Mouse (Mus musculus) right cerebral cortex, adult 18-20 months (tissue): Measurements from ENCODE around the gene Aldh4a1.
A peak's percentile ranks its signal among the peaks of the same experiment; 100 is the strongest.

Experiments
- DNase-seq: peaks from one replicate; pipeline ENCODE4 v3.0.0; 2022; ENCODE audit warnings: mixed read lengths

The Aldh4a1 gene

DNA sequence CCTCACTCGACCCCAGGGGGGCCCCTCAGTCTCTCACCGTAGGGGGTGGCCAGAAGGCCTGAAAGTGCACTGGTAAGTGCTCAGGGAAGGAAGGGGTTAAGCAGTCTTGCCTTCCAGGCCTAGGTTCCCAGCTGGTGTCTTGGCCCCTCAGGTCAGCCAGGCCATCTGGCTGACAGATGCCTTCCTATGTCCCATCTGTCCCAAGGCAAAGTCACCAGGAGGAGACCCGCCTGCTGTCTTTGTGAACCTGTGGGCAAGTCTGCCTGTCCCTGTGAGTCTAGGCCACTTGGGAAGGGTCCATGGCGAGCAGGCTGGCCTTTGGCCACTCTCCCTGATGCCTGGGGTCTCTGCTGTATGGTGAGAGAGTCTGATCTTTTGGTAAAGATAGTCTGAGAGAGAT lies 32.2 kb upstream of the Aldh4a1 start:
- no peak for DNase-seq

DNA sequence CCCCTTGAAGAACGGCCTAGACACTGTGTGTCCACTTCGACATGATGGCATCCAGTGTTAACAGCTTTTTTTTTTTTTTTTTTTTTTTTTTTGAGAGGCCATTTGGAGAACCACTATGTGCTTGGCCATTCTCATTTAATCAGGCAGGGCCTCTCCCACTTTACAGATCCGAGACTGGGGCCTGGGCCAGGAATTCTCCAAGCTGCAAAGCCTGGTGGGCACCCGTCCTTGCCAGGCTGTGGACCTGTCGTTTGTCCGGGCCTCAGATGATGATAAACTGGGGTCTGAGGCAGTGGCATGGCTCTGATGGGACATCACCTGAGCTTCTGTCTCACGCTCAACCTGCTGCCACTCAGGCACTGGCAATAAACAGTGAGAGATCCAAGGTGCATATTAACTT lies 29.8 kb upstream of the Aldh4a1 start:
- DNase-seq = no peak

DNA sequence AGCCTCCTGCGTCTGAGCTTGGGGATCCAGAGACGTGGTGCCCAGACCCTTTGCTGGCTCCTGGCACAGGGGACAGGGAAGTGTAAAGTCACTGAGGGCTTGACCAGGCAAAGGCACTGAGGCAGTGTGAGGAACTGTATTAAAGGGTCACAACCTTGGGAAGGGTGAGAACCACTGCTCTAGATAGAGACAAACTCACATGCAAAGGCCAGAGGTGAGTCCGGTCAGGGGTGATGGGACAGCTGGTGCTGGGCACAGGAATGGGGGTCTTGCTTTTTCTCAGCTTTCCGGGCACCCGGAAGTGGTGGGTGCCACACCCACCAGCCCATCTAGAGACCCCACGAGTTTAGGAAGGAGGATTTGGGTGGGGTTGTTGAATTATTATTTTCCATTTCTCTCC lies 29.3 kb upstream of the Aldh4a1 start:
- no peak for DNase-seq

DNA sequence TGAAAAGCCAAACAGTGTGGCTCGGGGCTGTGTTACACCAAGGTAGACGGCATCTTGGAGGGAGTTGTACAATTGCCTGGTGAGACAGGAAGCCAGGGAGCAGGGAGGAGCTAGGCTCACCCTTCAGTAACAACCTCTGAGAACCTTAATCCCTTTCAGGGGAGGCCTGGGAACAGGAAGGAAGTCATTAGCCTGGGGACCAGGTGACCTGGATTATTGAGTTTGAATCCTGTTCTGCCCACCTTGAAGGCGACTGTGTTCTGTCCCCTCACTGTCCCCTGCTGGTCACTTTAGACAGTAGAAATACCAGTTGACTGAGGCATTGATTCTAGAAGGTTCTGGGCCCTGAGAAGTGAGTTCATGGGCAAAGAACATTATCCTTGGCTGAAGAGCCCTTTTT lies 28.6 kb upstream of the Aldh4a1 start:
- DNase-seq = no peak

DNA sequence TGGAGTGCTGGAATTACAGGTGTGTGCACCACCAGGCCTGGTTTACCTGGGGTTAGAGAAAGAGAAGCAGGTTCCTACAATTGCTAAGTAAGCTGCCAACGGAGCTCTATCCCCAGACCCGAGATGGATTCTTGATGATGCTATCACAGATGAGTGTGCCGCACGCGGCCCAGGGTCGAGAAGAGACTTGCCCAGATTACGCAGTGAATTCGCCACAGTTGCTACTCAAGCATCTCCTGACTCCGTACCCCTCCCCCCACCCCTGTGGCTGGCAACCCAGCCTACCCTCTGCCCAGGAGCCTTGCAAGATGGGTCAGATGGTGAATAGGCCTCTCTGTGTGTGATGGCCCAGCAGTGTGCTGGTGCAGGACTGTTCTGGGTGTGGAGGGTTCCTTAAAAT lies 26.0 kb upstream of the Aldh4a1 start:
- DNase-seq = no peak

DNA sequence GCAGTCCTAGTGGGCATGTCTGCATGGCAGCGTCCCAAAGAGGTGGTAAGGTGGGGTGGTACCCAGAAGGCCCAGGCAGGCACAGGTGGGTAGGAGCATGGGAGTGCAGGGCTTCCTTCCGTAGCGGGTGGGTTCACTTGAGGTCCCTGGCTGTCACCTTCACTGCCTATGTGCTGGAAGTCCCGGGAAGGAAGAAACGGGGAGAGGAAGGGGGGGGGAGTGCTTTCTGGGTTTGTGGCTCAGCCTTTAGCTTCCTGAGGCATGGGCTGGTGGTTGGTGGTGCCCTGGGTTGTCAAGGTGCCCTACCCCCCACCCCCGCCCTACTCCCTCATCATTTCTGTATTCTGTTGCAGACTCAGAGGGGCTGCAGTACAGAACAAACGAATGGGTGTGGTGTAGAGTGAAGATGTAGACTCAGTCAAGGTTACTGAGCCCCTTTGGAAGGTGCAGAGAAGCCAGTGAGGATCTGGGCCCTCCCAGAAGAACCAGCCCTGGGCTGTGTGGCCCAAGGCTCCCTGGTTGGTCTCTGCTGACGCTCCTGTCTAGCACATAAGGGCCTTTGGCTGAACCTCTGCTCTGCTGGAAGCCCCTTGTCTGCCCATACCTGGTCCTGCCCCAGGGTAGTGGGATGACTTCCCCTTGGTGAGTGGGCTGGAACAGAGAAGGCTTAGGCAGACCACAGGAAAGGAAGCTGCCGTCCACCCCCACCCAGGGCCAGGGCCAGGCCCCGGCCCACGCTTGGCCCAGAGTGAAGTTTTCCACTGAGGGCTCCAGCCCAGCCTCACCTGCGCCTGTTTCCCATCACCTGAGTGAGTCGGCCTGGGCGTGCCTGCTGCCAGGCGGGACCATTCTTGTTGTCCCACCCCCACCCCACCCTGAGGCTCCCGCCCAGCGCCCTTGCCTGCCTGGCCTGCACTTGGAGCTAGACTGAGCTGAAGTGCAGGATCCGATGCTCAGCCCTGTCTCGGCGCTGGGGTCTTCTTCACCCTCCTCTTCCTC lies 25.1 kb upstream of the Aldh4a1 start:
- no peak for DNase-seq

DNA sequence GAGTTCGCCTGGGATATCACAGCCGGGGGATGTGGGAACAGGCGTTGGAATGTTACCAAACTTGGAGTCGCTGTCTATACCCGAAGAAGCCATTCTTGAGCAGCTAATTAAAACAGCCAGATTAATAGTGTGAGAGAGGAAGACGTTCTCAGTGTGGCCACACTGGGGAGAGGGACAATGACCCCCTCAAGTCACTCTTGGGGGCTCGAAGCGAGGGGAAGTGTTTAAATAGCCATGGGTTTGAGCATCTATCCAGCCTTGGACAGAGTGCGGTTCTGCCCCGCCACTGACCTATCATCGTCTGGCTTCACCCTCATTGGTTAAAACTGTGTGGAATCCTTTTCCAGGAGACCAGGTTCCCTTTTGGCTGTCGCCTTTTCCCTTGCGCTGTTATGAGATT lies 24.3 kb upstream of the Aldh4a1 start:
- DNase-seq = no peak

DNA sequence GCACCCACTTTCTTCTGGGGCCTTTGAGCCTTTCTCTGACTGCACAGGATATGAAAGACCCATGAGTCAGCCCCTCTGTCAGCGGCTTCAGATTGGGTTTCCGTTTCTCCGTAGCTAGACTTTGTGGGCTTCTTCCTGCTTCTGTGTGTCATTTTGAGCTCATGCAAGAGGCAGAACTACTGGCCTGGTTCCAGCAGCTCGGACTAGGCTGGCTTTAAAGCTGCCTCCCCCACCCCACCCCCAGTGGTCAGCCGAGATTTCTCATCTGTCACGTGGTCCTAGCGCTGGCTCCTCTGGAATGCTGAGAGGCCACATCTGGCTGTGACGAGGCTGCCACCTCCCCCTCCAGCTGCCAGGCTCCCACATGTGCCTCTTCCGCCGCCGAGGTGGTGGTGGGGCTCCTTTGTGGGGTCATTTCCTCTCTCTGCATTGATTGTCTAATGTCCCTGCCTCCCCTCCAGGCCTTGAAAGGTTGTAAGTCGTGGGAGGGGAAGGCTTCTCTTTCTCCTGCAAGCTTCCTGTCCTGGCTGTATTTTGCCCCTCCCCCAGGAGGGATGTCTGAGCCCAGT lies 23.6 kb upstream of the Aldh4a1 start:
- DNase-seq = peak; percentile 78

DNA sequence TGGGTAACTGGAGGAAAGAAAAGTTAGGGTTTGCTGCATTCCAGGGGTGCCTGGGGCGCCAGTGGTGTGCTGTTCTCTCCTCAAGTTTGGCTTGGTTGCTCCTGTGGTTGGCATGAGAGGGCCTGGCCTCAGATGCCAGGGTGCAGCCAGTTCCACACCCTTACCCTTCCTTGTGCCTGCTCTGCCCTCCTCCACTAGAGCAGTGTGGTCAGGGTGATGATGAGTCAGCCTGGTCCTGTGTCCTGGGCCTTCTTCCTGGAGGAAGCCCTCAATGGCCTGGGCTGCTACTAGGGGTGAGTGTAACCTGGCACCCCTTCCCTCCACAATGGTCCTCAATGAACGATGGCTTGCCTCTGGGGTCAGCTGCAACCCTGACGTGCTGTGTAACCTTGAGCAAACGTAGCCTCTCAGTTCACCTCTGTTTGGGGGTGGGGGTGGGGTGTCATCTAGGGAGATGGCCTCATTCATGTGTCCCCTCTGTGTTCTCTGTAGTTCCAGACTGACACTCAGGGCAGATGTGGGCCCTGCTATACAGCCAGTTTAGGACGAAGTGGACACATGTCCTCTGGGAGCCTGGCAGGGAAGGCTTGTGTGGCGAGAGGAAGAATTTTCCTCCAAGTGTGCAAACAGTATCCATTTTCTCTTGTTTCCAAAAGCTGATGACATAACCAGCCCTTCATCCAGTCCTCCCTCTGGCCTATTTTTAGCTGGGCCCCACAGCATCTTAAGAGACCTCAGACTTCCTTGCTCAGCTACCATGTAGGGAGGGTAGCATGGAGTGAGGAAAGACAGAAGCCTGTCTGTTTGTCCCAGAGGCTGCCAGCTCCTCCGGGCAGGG lies 20.9 kb upstream of the Aldh4a1 start:
- DNase-seq = no peak

DNA sequence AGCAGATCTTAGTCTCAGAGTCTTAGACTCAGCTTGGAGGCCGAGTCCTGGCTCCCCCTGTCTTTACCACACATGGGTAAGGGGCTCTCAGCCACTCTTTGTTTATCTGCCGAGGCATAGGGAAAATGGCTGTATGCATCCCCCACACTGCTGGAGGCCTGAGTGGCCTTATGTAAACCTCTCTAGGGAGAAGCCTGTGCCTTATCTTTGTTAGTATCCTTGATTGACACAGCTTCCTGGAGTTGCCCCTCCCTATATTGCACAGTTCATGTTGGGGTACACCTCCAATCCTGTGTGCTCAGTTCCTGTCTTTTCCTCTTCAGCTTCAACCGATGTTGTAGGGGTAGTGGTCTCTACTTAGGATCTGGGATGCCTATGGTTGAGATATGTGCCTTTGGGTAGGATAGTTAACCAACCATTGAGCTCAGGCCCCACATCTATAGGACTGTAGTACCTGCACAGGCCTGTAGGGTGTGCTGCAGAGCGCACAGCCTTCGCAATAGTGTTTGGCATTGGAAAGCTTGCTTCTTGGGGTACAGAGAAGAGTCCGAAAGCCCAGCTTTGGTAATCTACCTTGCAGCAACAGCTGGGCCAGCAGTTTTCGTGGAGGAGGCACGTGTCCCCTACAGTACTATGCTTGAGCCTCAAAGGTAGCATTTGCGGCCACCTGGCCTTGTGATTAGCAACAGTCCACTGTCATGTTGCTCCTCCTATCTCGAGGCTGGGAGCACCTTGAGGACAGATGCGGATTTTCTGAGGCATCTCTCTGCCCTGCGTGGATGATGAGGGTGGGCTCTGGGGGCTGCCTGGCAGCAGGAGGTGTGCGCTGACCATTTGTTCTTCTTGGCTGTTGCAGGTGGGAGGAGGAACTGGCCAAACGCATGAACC lies 20.1 kb upstream of the Aldh4a1 start, which contains the start of gene Gm21969:
Gm21969 (plus strand) TSS at position 830 of the 888 bp plus-strand sequence.
- no peak for DNase-seq

DNA sequence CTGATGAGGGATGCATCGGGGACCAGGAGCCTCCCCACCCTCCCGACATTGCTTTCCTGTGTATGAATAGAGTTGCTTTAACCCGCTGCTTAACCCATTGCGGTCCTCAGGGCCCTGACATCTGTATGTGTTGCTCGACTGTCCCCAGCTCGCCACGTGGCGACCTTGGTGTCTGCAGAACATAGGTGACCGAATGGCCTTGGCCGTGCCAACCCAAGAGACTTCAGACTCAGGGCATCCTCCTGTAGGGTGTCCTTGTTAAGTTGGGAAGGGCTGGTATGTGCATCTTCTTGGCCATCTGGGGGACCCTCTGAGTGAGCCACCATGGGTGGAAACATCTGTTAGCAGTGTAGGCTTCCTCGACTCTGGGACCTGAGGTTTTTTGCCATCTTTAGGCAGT lies 17.4 kb upstream of the Aldh4a1 start:
- no peak for DNase-seq

DNA sequence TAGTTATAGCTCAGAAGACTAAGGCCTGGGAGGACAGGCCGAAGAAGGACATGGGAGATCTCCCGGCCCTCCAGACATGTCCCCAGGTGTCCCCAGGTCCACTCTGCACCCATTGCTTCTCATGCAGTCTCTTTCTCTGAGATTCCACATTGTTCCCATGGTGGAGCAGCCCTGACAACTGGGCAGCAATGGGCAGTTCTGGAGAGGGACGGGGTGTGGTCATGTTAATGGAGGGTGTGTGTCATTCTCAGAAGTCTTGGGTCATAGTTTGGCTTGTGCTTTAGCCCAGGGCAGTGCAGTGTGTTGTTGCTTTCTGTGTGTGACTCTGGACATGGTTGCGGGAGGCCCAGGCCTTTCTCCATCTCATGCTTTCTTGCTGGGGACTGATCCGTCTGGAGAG lies 15.9 kb upstream of the Aldh4a1 start:
- no peak for DNase-seq

DNA sequence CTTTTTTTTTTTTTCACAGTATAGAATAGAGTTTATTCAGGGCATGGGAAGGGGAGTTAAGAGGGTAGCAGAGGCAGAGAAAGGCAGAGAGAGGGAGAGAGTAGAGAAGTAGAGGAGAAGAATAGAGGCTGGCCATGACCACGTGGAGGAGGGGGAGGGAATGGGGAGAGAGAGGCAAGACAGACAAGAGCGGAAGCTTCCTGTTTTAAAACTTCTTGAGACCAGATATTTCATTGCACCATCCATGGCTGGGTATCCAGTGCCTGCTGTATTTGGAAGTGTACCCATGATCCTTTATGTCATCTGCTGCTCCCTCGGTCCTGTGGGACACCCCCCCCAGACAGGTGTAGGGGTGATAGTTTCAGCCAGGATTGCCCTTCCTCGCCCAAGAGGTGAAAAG lies 13.7 kb upstream of the Aldh4a1 start:
- no peak for DNase-seq

DNA sequence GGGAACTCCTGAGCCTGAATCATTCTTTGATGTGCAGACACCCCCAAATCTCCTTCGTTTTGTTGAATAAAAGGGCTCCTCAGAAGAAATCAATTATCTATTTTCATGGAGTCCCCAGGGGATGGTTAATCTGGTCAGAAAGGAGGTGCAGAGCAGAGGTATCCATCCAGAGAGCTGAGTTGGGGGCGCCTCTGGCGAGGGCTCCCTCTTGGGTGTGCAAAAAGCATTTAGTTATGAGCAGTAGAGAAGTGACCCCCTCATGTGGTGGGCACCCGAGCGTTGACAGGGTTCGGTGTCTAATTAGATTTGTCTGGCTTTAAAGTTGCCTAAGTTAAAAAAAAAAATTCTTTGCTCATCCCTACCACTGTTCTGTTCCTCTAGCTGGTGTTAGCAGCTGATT lies 11.7 kb upstream of the Aldh4a1 start:
- DNase-seq = no peak

DNA sequence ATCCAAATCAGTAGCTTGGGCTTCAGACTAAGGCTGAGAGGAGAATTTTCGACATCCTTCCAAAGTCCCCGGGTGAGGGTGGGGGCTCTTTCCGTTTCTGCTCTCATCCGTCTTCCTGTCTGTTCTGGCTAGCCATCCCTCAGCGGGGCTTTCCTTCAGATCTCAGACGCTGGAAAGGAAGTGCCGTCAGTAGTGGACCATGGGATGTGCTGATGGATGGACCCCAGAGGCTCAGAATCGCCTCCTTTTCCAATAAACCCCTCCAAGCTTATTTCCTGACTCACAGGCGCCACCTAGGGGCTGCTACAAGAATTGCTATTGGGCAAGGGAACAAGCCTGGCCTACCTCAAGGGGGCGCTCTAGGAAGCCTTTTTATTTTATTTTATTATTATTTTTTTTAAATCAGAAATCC lies 11.1 kb upstream of the Aldh4a1 start:
- peak; percentile 57 for DNase-seq

DNA sequence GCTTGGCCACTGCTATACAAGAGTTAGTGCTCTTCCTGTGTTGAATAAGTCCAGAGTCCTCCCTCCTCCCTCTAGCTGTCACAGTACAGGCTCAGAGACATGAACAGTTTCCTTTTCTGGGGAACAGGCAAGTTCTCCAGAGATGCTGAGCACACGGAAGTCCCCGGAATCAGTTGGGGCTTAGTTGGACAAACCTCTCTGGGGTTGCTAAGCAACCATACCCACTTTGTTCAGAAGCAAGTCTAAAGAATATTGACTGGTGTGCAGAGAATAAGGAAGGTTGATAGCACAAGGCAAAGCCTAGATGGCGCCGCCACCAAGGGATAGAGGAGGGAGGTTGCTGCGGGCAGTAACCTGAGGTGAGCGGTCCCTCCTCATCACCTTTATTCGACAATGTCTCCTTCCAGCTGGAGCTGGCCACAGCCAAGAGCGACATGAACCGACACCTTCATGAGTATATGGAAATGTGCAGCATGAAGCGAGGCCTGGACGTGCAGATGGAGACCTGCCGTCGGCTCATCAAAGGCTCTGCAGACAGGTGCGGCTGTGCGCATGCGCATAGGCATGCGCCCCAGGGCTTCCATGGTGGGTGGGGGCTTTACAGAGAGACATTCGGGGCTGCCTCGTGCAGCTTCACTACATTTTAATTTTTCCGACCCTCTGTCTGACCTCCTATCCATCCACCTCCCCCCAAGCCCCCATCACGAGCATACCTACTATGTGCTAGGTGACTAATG lies 8.0 kb upstream of the Aldh4a1 start:
- DNase-seq = no peak

DNA sequence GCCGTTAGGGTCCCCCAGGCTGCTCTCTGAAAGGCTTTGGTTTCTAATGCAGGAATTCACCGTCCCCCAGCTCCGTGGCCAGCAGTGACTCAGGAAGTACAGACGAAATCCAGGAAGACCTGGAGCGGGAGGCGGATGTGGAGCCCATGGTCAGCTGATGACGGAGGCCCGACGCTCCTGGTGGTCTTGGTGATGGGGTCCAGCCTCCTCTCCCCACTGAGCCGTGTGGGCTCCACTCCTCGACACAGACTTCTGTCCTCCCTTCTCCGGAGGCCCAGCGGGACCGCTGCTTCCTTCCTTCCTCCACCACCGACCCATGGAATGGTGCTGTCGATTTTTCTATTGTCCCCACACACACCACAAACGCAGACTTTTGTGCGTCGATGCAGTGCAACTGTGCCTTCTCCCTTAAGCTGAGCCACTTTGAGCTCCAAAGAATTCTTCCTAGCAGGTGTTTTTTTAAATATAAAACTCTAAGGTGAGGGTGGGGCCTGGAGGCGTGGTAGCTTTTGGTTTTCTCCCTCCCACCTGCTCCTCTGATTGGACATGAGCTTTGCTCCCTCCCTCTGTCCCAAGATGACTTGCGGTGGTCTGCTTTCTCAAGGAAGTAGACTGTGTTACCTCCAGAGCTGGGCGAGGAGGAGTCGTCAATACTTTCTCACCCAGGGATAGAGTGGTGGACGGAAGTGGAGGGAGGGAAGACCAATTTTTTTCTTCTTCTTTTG lies 6.2 kb upstream of the Aldh4a1 start:
- DNase-seq = no peak

DNA sequence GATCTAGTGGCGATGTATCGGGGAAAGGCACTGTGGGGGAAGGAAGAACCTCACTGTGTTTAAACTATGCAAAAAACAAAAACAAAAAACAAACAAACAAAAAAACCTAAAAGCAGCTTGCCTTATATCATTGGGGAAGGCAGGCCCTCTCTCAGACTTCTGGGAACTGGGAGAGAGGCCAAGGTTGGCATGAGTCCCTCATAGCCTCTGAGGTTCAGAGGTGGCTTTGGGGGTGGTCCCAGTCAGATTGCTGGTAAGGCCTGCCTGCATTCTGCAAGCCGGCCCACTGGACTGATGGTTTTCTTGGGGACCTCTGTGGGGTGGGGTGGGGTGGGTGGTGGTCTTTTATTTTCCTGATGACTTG lies 5.7 kb upstream of the Aldh4a1 start:
- no peak for DNase-seq

DNA sequence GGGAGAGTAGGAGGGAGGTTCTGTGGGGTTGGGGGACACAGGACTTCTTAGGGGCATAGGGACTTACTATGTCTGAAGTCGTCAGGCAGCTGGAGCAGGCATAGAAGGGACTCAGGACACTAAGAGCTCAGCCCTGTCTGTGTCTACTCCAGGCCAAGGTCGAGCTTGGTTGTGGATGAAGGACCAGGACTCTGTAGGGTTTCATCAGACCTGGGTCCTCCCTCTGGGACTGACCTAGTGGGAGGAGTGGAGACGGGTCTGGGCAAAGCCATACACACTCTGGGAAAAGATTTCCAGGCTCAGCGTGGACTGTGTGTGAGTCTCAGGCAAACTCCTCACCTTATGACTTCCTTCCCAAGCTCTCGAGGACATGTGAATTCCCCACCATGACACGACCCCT lies 2.9 kb upstream of the Aldh4a1 start:
- no peak for DNase-seq

DNA sequence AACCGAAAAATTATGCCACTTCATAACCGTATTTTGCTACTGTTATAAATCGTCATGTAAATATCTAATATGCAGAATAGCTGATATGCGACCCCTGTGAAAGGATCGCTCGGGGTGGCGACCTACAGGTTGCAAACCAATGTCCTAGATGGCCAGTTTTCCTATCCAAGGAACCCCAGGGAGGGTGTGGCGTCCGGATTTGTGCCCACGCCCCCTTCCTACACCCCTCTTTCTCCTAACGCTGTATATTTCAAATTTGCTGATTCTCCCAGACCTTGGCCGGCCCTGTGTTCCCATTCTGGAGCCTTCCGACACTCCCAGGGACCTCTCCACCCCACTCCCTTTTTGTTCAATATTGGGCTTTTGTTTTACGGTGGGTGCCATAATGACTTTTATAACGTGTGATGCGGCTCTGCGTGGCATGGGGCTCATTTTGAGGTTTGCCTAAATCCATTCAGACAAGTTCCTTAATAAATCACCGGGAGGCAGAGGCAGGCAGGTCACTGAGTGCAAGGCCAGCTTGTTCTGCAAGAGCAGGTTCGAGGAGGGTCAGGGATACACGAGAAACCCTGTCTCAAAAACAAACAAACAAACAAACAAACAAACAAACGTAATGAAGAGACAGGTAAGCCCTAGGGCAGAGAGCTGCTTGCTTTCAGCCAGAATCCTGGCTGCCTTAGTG lies 909 bp downstream of the Aldh4a1 start:
- DNase-seq = no peak

DNA sequence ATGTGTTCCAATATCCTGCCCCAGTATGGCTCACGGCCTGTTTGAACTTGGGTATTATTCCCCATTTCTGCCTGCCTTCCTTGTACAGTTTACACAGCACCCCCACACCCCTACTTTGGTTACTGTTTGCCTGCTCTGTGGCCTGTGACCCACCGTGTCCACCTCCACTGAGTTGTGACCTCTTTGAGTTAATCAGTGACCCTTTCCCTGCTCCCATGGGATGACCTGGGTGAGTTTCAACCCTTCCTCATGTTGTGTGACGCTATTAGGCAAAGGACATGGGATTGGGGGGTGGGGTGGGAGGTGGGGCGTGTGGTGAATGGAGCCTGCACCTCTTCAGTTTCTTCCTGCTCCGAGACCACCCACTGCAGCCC lies 1.4 kb downstream of the Aldh4a1 start:
- no peak for DNase-seq
